Mouse (Mus musculus) lung, embryonic 16.5 days (tissue): ENCODE measurements around the gene Lgi1. TPM values are rescaled to one million over a fixed set of nuclear protein-coding genes. Genes with fewer than 3 reads are reported as not detected.

Experiments
- ATAC-seq: fragments of 200-750 bp; cut with Nextera tagmentation; 2 replicates; pipeline ENCODE4 v1.8.0; 2017; ENCODE audit warnings: low read depth, mild to moderate bottlenecking, moderate library complexity
- H3K27ac ChIP-seq: fragments of 300-500 bp; sonication (generic); 2 replicates; pipeline ENCODE4 v1.5.1; 2014; ENCODE audit warnings: mild to moderate bottlenecking, control low read depth, low read length
- H3K27me3 ChIP-seq: fragments of 300-500 bp; sonication (generic); 2 replicates; pipeline ENCODE4 v1.6.1; 2014; ENCODE audit warnings: low read depth, low read length, mixed read lengths; ENCODE audit not compliant: control insufficient read depth, insufficient read depth
- H3K36me3 ChIP-seq: fragments of 300-500 bp; sonication (generic); 2 replicates; pipeline ENCODE4 v1.6.1; 2014; ENCODE audit warnings: low read length; ENCODE audit not compliant: control insufficient read depth, insufficient read depth
- H3K4me1 ChIP-seq: fragments of 300-500 bp; sonication (generic); replicated peaks from 2 replicates; pipeline ENCODE4 v1.6.1; 2014; ENCODE audit warnings: low read length, mixed read lengths; ENCODE audit not compliant: control insufficient read depth, insufficient read depth
- H3K4me2 ChIP-seq: fragments of 300-500 bp; sonication (generic); 2 replicates; pipeline ENCODE4 v1.6.1; 2014; ENCODE audit warnings: low read depth, low read length, control low read depth
- H3K4me3 ChIP-seq: fragments of 300-500 bp; sonication (generic); 2 replicates; pipeline ENCODE4 v1.5.1; 2014; ENCODE audit warnings: mild to moderate bottlenecking, low read length, control low read depth
- H3K9ac ChIP-seq: fragments of 300-500 bp; sonication (generic); 2 replicates; pipeline ENCODE4 v1.6.1; 2014; ENCODE audit warnings: low read length, control low read depth
- H3K9me3 ChIP-seq: fragments of 300-500 bp; sonication (generic); 2 replicates; pipeline ENCODE4 v1.6.1; 2016; ENCODE audit warnings: low read length; ENCODE audit not compliant: control insufficient read depth
- WGBS: fragments of 180-500 bp; shearing (Covaris S2); extraction: QIAGEN DNeasy Blood & Tissue Kit; methylation state at CpG from one replicate; pipeline ENCODE4 v1.1.7; 2014; 5-methylcytosine and 5-hydroxymethylcytosine counted together
- polyA plus RNA-seq: library from polyadenylated mRNA; unstranded; fragments of >200 nt; fragmentation: Nextera tagmentation; extraction: Ambion mirVana; gene quantifications from 2 replicates; pipeline ENCODE4 v1.2.1, GENCODE M21; 2015

Gene Lgi1
- polyA plus RNA-seq, 1 experiment from 2014 or later = 0.28 TPM

DNA sequence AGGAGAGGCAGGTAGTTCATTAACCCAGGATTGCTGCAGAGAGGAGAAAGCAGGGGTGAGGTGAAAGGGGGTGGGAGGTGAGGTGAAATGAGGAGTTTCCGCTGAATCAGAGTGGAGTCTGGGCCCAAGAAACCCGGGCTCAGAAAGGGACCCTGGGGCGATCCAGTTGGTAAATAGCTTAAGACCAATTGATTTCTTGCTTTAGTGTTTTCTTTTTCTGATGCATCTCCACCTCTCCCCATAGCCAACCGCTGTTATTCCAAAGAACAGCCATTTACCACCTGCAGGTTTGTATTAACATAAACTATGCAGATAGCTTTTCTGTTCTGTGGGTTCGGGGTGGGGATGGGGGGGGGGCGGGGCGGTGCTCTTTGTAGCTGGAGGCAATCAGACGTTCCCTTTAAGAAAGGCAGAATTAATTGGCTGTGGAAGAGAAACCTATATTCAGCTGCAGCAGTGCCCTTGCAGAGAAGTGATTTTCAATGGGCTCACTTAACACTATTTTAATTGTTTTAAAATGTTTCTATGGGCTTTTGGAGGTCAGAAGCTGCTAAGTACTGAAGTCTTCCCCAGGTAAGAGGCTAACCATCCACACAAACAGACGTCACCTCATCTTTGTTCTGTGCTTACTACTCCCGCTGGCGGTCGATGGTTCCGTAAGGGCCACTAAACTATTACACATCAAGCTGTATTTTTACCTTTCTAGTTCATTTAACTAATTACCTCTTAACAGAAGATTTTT is 84.1 kb downstream of the Lgi1 start:
- H3K36me3 ChIP-seq = no peaks in the 10 kb centered on the region
- H3K9ac ChIP-seq = no peak overlapping the region
- H3K9me3 ChIP-seq = no peaks in the 10 kb centered on the region
- no peak for ATAC-seq
- H3K4me2 ChIP-seq = no peak overlapping the region
- 37% methylated on average over 13 of the region's 13 CpGs for WGBS
- no peaks in the 10 kb centered on the region for H3K4me1 ChIP-seq
- H3K4me3 ChIP-seq = no peak overlapping the region
- no peak overlapping the region for H3K27ac ChIP-seq
- no peaks in the 10 kb centered on the region for H3K27me3 ChIP-seq

DNA sequence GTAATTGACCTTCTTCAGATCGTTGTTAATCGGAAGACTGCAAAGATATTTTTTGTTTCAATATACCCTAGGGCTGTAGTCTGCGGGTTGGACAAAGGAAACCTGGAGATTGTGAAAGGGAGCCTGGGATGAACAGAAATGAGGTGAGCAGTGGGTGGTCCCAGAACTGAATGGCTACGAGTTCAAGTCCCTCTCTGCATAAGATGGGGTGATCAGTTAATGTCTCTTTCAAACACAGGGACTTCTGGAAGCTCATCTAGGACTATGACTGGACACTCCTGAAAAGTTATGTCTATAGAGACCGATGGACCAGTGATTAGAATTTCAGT is 84.6 kb downstream of the Lgi1 start:
- H3K9ac ChIP-seq = no peak overlapping the region
- no peak overlapping the region for H3K4me3 ChIP-seq
- no peaks in the 10 kb centered on the region for H3K27me3 ChIP-seq
- WGBS = 86% methylated on average over 5 of the region's 5 CpGs
- ATAC-seq = no peak
- no peaks in the 10 kb centered on the region for H3K9me3 ChIP-seq
- H3K4me1 ChIP-seq = no peaks in the 10 kb centered on the region
- no peak overlapping the region for H3K27ac ChIP-seq
- no peak overlapping the region for H3K4me2 ChIP-seq
- H3K36me3 ChIP-seq = no peaks in the 10 kb centered on the region

DNA sequence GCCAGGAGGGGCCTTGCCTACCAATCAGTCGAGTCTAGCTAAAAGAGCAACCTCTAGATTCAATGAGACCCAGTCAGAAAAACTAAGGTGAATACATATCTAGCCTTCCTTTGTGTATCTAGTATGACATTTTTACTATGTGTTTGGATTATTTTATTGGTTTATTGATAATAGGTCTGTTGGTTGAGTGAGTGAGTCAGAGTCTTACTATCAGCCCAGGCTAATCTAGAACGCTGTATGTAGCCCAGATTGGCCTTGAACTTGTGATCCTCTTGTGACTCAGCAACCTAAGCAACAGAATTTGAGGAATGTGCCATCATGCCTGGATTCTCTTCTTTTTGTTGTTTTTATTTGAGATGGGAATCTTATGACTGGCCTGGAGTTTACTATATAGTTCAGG is 86.9 kb downstream of the Lgi1 start:
- Histone ChIP-seq H3K9me3 (no peaks in the 10 kb centered on the region), H3K27ac (no peak overlapping the region), H3K4me1 (no peaks in the 10 kb centered on the region), H3K4me2 (no peak overlapping the region), H3K27me3 (no peaks in the 10 kb centered on the region), H3K36me3 (no peaks in the 10 kb centered on the region), H3K4me3 (no peak overlapping the region), H3K9ac (no peak overlapping the region)
- no peak for ATAC-seq
- 72% methylated on average over 2 of the region's 2 CpGs for WGBS

DNA sequence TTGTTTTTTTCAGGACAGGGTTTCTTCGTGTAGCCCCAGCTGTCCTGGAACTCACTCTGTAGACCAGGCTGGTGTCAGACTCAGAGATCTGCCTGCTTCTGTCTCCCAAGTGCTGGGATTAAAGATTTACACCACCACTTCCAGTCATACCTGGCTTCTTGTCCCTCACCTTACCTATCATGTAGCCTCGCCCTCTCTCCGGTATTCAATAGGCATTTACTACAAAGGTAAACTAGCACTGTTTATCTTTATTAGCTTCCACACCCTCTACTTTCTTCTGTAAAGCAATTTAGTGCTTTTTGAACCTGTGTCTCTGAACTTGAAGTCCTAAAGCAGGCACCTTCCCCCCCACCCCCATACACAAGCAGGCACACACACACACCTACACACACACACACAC is 87.4 kb downstream of the Lgi1 start:
- Histone ChIP-seq H3K4me1 (no peaks in the 10 kb centered on the region), H3K36me3 (no peaks in the 10 kb centered on the region), H3K27me3 (no peaks in the 10 kb centered on the region), H3K9me3 (no peaks in the 10 kb centered on the region), H3K27ac (no peak overlapping the region), H3K9ac (no peak overlapping the region), H3K4me3 (no peak overlapping the region), H3K4me2 (no peak overlapping the region)
- 74% methylated on average over 3 of the region's 3 CpGs for WGBS
- no peak for ATAC-seq

DNA sequence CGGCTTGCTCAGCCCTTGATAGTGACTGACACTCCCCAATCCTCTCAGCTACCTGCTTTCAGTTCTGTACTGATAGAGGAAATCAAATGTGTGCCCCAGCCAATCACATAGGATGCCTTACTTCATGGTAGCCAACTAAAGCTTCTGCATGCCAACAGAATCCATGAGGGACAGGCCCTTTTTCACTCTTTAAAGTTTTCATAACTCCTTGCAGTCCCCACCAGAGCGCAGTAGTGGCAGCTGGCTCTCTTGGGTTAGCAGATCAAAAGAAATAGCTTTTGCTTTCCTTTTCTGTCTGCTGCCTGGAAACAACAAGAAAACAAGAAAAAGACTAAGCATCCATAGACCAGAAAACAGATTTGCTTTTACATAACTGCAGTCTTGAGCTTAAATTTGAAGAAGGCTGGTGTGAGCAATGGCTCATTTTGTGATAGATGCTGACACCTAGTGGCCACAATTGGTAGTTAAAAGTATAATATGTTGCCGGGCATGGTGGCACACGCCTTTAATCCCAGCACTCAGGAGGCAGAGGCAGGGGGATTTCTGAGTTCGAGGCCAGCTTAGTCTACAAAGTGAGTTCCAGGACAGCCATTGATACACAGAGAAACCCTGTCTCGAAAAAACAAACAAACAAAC is 88.3 kb downstream of the Lgi1 start:
- no peaks in the 10 kb centered on the region for H3K36me3 ChIP-seq
- H3K4me3 ChIP-seq = no peak overlapping the region
- WGBS = 33% methylated on average over 6 of the region's 6 CpGs
- H3K4me1 ChIP-seq = no peaks in the 10 kb centered on the region
- H3K27ac ChIP-seq = no peak overlapping the region
- H3K27me3 ChIP-seq = no peaks in the 10 kb centered on the region
- no peaks in the 10 kb centered on the region for H3K9me3 ChIP-seq
- ATAC-seq = 0 out of 2 replicates have a peak, but pooled peaks have one; percentile 36
- H3K4me2 ChIP-seq = no peak overlapping the region
- H3K9ac ChIP-seq = no peak overlapping the region

DNA sequence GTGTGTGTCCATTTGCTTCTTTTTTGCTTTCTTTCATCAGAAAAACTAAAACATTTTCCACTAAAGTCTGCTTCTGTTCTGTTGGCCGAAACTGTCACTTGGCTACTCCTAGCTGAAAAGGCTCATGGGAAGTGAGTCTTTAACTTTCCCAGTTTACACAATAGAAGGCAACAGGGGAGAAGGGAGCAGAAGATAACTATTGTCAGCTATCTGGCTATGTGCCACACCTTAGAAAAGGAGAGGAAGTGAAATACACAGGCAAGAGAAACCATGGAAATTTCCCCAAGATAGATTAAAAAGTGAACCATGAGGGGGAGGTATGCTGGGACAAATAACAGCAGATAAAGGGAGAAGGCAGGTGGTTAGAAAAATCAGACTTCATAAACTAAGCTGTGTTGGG is 89.9 kb downstream of the Lgi1 start:
- no peaks in the 10 kb centered on the region; the same call in 1 of the 2 replicates for H3K9me3 ChIP-seq
- no peak overlapping the region for H3K4me3 ChIP-seq
- no peaks in the 10 kb centered on the region for H3K4me1 ChIP-seq
- no peak overlapping the region for H3K9ac ChIP-seq
- no peak for ATAC-seq
- H3K36me3 ChIP-seq = no peaks in the 10 kb centered on the region
- H3K4me2 ChIP-seq = no peak overlapping the region
- 71% methylated on average over 1 of the region's 1 CpGs for WGBS
- no peaks in the 10 kb centered on the region for H3K27me3 ChIP-seq
- H3K27ac ChIP-seq = no peak overlapping the region

DNA sequence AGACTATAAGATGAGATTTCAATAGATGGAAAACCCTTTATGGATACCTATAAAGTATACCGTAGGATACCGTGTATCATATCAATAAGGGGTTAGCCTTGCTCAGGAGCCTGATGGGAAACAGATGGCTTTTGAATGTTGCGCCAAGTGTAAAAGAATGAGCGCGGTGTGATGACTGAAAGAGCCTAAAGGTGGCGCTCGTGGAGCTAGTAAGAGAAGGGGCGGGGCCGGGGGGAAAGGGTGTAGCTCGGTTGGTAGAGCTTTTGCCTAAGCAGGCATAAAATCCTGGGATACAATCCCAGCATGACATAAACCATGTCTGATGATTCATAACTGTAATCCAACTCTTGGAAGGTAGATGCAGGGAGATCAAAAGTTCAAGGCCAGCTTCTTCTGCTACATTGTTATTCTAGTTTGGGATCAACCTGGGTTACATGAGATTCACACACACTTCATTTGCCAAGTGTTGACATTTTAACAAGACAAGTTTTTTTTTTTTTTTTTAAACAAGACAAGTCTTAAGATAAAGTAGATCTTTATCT is 90.6 kb downstream of the Lgi1 start:
- Histone ChIP-seq H3K9me3 (no peaks in the 10 kb centered on the region; the same call in 1 of the 2 replicates), H3K27me3 (no peaks in the 10 kb centered on the region), H3K36me3 (no peaks in the 10 kb centered on the region), H3K4me1 (no peaks in the 10 kb centered on the region), H3K9ac (no peak overlapping the region), H3K4me3 (no peak overlapping the region), H3K27ac (no peak overlapping the region), H3K4me2 (no peak overlapping the region)
- 53% methylated on average over 10 of the region's 10 CpGs for WGBS
- ATAC-seq = no peak

DNA sequence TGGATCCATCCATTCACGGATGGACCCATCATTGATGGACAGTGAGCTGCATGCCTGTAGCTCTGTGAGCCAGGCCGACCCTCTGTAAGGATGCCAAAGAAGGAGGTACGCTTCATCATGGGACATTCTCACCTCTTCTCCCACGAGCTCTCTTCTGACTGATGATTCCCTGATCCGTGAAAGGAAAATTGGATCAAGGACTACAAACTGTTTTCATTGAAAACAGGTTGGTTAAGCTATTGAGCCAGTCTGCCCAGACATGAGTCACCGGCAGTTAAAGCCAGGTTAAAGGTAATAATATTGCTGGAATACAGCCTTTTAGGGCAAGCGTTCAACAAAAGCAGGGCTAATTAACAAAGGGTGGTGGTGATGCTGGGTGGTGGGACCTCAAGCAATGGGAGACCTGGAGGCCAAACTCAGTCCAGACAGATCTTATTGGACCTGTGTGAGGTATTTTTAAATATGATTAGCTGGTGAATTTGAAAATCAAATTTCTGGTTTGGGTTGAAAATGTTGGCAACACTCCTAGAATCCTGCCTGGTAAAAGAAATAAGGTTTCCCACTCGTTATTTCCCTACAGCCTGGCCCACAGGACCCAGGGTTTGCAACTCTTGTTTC is 92.0 kb downstream of the Lgi1 start:
- Histone ChIP-seq H3K4me2 (no peak overlapping the region), H3K27me3 (no peaks in the 10 kb centered on the region), H3K9me3 (no peaks in the 10 kb centered on the region; the same call in 1 of the 2 replicates), H3K27ac (no peak overlapping the region), H3K9ac (no peak overlapping the region), H3K36me3 (no peaks in the 10 kb centered on the region), H3K4me3 (no peak overlapping the region), H3K4me1 (no peaks in the 10 kb centered on the region)
- 77% methylated on average over 8 of the region's 8 CpGs for WGBS
- ATAC-seq = no peak

DNA sequence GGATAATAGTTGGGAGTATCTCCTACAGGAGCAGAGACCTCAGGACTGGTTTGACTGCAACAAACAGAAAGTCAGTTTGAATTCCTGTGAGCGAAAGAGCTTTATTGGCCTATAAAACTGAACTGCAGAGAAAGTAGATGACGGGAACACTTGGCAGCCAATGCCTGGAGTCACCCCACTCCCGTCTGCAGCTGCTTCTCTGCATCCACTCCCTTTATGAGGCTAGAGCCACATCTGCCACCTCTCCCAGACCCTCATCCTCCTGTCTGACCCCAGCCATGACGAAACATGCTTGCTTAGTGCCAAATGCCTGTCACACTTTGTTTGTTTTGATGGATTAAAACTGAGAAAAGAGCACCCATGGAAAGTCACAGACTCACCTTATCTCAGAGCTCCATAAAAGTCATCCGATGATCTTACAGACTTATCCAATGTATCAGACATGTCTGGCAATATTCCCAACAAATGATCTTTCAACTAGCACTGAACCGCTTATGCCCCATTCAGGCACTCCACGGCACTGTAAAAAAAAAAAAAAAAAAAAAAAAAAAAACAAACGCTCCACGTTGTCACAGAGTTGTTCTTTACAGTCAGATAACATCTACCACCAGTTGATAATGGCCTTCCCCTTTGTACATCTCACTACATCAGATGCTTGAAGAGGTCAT is 93.8 kb downstream of the Lgi1 start:
- 41% methylated on average over 9 of the region's 9 CpGs for WGBS
- H3K9ac ChIP-seq = no peak overlapping the region
- no peak overlapping the region for H3K4me3 ChIP-seq
- no peak for ATAC-seq
- no peaks in the 10 kb centered on the region for H3K4me1 ChIP-seq
- H3K9me3 ChIP-seq = no peaks in the 10 kb centered on the region; the same call in 1 of the 2 replicates
- no peaks in the 10 kb centered on the region for H3K36me3 ChIP-seq
- no peaks in the 10 kb centered on the region for H3K27me3 ChIP-seq
- no peak overlapping the region for H3K27ac ChIP-seq
- H3K4me2 ChIP-seq = no peak overlapping the region
